Mouse (Mus musculus) limb, embryonic 15.5 days (tissue): ENCODE data around the gene Rapgef2. TPM values are rescaled to one million over a fixed set of nuclear protein-coding genes. Genes with fewer than 3 reads are reported as not detected.

ENCODE experiments used
- ATAC-seq: fragments of 200-750 bp; cut with Nextera tagmentation; 2 replicates; pipeline ENCODE4 v1.8.0; 2017; ENCODE audit warnings: low read depth, moderate TSS enrichment; ENCODE audit not compliant: insufficient number of reproducible peaks, low FRiP score, low TSS enrichment
- H3K27ac ChIP-seq: fragments of 300-500 bp; sonication (generic); 2 replicates; pipeline ENCODE4 v1.5.1; 2015; ENCODE audit warnings: moderate library complexity, mild to moderate bottlenecking, inconsistent platforms
- H3K27me3 ChIP-seq: fragments of 300-500 bp; sonication (generic); 2 replicates; pipeline ENCODE4 v1.6.1; 2015; ENCODE audit warnings: inconsistent platforms
- H3K36me3 ChIP-seq: fragments of 300-500 bp; sonication (generic); 2 replicates; pipeline ENCODE4 v1.6.1; 2015; ENCODE audit warnings: inconsistent platforms
- H3K4me1 ChIP-seq: fragments of 300-500 bp; sonication (generic); 2 replicates; pipeline ENCODE4 v1.6.1; 2015; ENCODE audit warnings: inconsistent platforms
- H3K4me2 ChIP-seq: fragments of 300-500 bp; sonication (generic); 2 replicates; pipeline ENCODE4 v1.6.1; 2015; ENCODE audit warnings: mild to moderate bottlenecking, inconsistent platforms
- H3K4me3 ChIP-seq: fragments of 300-500 bp; sonication (generic); 2 replicates; pipeline ENCODE4 v1.5.1; 2015; ENCODE audit warnings: mild to moderate bottlenecking, inconsistent platforms
- H3K9ac ChIP-seq: fragments of 300-500 bp; sonication (generic); 2 replicates; pipeline ENCODE4 v1.6.1; 2015; ENCODE audit warnings: inconsistent platforms
- H3K9me3 ChIP-seq: fragments of 300-500 bp; sonication (generic); 2 replicates; pipeline ENCODE4 v1.6.1; 2016; ENCODE audit warnings: inconsistent platforms
- WGBS: fragments of 180-500 bp; shearing (Covaris S2); methylation state at CpG from one replicate; pipeline ENCODE4 v1.1.7; 2015; 5-methylcytosine and 5-hydroxymethylcytosine counted together
- polyA plus RNA-seq: library from polyadenylated mRNA; unstranded; fragments of >200 nt; fragmentation: Nextera tagmentation; extraction: Ambion mirVana; gene quantifications from 2 replicates; pipeline ENCODE4 v1.2.1, GENCODE M21; 2015

Gene Rapgef2
- polyA plus RNA-seq, 1 experiment from 2014 or later: 6.2 TPM

- Histone ChIP-seq H3K4me2 (no peak overlapping the region), H3K4me3 (no peak overlapping the region), H3K27me3 (no peaks in the 10 kb centered on the region), H3K9ac (no peak overlapping the region), H3K4me1 (peaks cover 15% of the 10 kb centered on the region; the same call in 1 of the 2 replicates), H3K9me3 (no peaks in the 10 kb centered on the region), H3K27ac (no peak overlapping the region), H3K36me3 (no peaks in the 10 kb centered on the region)
- ATAC-seq: no peak
- 77% methylated on average over 11 of the region's 11 CpGs for WGBS
These were observed 10.3 kb downstream of the Rapgef2 start for GRCm38 (mm10) chr3:79275856-79276645.

GRCm38 (mm10) chr3:79273350-79273749 is 13.0 kb downstream of the Rapgef2 start:
- Histone ChIP-seq H3K9me3 (no peaks in the 10 kb centered on the region), H3K27ac (no peak overlapping the region), H3K4me3 (no peak overlapping the region), H3K27me3 (no peaks in the 10 kb centered on the region), H3K4me1 (peaks cover 24% of the 10 kb centered on the region; the same call in 1 of the 2 replicates), H3K36me3 (no peaks in the 10 kb centered on the region), H3K4me2 (no peak overlapping the region), H3K9ac (no peak overlapping the region)
- 28% methylated on average over 1 of the region's 1 CpGs for WGBS
- ATAC-seq: no peak

DNA sequence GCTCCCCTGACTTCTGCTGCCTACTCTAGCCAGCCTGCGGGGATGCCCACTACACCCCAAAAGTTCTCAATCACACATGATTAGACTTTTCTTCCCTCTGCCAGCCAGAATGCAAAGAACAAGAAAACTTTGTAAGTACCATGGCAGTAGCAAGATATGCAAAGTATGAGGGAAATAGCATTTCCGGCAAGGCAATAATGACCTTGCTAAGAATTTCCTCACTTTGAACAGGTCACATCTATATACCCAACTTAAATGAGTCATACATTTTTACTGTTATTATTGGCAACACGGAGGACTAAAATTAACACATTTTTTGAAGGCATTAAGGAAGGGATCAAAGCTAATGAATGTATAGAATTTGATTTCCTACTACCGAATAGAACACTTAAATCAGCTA is 13.4 kb downstream of the Rapgef2 start:
- WGBS: 59% methylated on average over 4 of the region's 4 CpGs
- Histone ChIP-seq H3K4me2 (no peak overlapping the region), H3K36me3 (no peaks in the 10 kb centered on the region), H3K4me1 (peaks cover 25% of the 10 kb centered on the region; the same call in 1 of the 2 replicates), H3K27me3 (no peaks in the 10 kb centered on the region), H3K4me3 (no peak overlapping the region), H3K9me3 (no peaks in the 10 kb centered on the region), H3K27ac (no peak overlapping the region), H3K9ac (no peak overlapping the region)
- no peak for ATAC-seq

DNA sequence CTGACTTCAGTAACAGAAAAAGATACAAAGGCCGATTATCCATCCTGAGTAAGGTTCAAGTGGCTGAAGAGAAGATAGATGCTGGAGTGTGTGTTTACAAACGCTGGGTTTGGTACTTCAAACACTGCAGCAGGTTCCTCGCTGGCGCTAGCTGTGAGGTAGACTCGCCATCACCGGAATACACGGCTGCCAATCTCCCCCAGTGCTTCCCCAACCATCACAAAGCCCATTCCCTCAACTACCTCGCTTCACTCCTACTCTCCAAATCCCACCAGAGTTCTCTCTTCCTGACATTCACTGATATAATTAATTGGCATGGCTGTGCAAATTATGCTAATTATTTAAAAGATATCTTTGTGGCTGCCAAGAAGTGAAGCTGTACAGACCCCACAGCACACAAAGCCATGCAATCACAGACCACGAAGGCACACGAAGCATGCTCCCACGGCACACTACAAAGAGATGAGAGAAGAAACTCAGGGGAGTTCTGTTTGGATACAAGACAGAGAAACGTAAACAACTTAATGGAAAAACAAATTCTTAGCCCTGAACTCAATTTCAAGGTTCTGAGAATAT is 15.2 kb downstream of the Rapgef2 start:
- no peaks in the 10 kb centered on the region for H3K36me3 ChIP-seq
- 75% methylated on average over 12 of the region's 12 CpGs for WGBS
- peaks cover 29% of the 10 kb centered on the region; the same call in 1 of the 2 replicates for H3K4me1 ChIP-seq
- H3K27ac ChIP-seq: no peak overlapping the region
- no peaks in the 10 kb centered on the region for H3K9me3 ChIP-seq
- H3K4me2 ChIP-seq: no peak overlapping the region
- no peaks in the 10 kb centered on the region for H3K27me3 ChIP-seq
- no peak overlapping the region for H3K9ac ChIP-seq
- no peak overlapping the region for H3K4me3 ChIP-seq
- ATAC-seq: no peak

GRCm38 (mm10) chr3:79269872-79270271 is 16.4 kb downstream of the Rapgef2 start:
- 81% methylated on average over 8 of the region's 8 CpGs for WGBS
- Histone ChIP-seq H3K4me3 (no peak overlapping the region), H3K27ac (no peak overlapping the region), H3K4me1 (peaks cover 29% of the 10 kb centered on the region; the same call in 1 of the 2 replicates), H3K9me3 (no peaks in the 10 kb centered on the region), H3K9ac (no peak overlapping the region), H3K27me3 (no peaks in the 10 kb centered on the region), H3K4me2 (no peak overlapping the region), H3K36me3 (no peaks in the 10 kb centered on the region)
- ATAC-seq: no peak

DNA sequence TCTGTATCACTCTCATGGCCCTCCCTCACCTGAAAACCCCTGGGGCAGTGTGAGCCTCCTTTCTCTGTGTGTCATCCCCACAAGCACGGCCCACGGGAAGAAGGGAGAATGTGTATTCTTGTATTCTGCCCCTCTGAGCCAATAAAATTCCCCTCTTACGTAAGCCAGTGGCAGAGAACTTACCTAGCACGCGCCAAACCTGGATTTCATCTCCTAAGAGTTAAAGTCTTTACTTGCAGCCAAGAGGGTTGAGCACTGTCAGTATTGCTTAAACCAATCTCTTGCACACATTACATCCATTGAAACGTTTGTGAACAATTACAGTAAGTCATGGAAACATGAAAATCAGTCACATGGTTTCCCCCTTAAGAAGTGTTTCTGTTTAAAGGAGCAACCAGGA is 19.3 kb downstream of the Rapgef2 start:
- H3K4me2 ChIP-seq: no peak overlapping the region
- H3K27me3 ChIP-seq: no peaks in the 10 kb centered on the region
- no peak overlapping the region for H3K27ac ChIP-seq
- H3K36me3 ChIP-seq: no peaks in the 10 kb centered on the region
- no peak for ATAC-seq
- WGBS: 41% methylated on average over 6 of the region's 6 CpGs
- H3K9ac ChIP-seq: no peak overlapping the region
- H3K4me3 ChIP-seq: no peak overlapping the region
- peaks cover 18% of the 10 kb centered on the region; the same call in 1 of the 2 replicates for H3K4me1 ChIP-seq
- no peaks in the 10 kb centered on the region for H3K9me3 ChIP-seq

GRCm38 (mm10) chr3:79261816-79262316 is 24.5 kb downstream of the Rapgef2 start:
- Histone ChIP-seq H3K4me3 (no peak overlapping the region), H3K9me3 (no peaks in the 10 kb centered on the region), H3K27me3 (no peaks in the 10 kb centered on the region), H3K36me3 (no peaks in the 10 kb centered on the region), H3K27ac (peak overlapping the region; percentile 27; the same call in 1 of the 2 replicates), H3K4me1 (peaks cover 7% of the 10 kb centered on the region; the same call in 1 of the 2 replicates), H3K9ac (no peak overlapping the region), H3K4me2 (no peak overlapping the region)
- WGBS: 73% methylated on average over 6 of the region's 6 CpGs
- no peak for ATAC-seq

- ATAC-seq: no peak
- 78% methylated on average over 3 of the region's 3 CpGs for WGBS
- H3K4me2 ChIP-seq: no peak overlapping the region
These were observed 32.3 kb downstream of the Rapgef2 start for GRCm38 (mm10) chr3:79254023-79254422.

DNA sequence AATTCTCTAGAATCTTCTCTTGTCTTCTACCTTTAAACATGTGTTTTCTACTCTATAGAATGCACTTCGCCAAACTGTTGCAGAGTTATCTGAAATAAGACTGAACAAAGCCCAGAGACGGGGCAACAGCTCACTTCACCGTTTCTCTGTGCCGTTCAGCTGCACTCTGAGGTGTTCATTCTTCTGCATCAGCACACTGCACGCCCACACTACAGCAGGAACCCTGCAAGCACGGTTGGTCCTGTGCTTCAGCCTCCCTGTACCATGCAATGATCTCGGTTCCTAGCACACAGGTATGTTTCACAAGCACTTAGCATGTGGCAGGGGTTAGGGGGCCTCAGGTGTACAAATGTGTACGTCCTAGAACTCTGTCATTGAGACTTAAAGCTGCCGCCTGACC is 32.9 kb downstream of the Rapgef2 start:
- H3K27me3 ChIP-seq: no peaks in the 10 kb centered on the region
- H3K9me3 ChIP-seq: no peaks in the 10 kb centered on the region
- 78% methylated on average over 9 of the region's 9 CpGs for WGBS
- no peak overlapping the region for H3K4me3 ChIP-seq
- no peak overlapping the region for H3K4me2 ChIP-seq
- no peak overlapping the region for H3K27ac ChIP-seq
- no peak for ATAC-seq
- 0 out of 2 replicates have a peak, but pooled peaks cover 5% of the 10 kb centered on the region for H3K4me1 ChIP-seq
- no peak overlapping the region for H3K9ac ChIP-seq
- H3K36me3 ChIP-seq: no peaks in the 10 kb centered on the region

More at GRCm38 (mm10) chr3:79254023-79254422, 32.3 kb downstream of the Rapgef2 start:
- Histone ChIP-seq H3K36me3 (no peaks in the 10 kb centered on the region), H3K9me3 (no peaks in the 10 kb centered on the region), H3K27me3 (no peaks in the 10 kb centered on the region), H3K27ac (no peak overlapping the region), H3K4me1 (0 out of 2 replicates have a peak, but pooled peaks cover 4% of the 10 kb centered on the region), H3K4me3 (no peak overlapping the region), H3K9ac (no peak overlapping the region)

DNA sequence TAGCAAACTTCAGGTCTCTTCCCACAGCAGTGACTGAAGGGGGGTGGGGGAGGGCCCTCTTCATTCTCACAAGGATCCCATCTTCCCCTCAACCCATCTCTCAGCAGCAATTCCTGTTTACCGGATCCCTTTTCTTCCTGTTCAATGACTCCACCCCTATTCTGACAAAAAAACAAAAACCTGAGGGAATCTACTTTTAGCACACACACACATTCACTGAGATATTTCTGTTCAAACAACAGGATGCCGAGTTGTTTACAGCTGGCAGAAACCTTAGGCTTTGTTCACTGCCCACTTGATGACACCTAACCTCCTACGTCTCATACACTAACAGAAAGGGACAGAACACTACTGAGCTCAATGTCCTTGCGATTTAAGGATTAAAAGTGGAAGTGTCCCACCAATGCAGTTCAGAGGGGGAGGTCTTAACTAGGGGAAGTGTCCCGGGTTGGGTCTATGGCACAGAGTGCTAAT is 33.4 kb downstream of the Rapgef2 start:
- Histone ChIP-seq H3K4me2 (no peak overlapping the region), H3K27me3 (no peaks in the 10 kb centered on the region), H3K4me1 (0 out of 2 replicates have a peak, but pooled peaks cover 5% of the 10 kb centered on the region), H3K4me3 (no peak overlapping the region), H3K27ac (no peak overlapping the region), H3K36me3 (no peaks in the 10 kb centered on the region), H3K9me3 (no peaks in the 10 kb centered on the region), H3K9ac (no peak overlapping the region)
- 57% methylated on average over 5 of the region's 5 CpGs for WGBS
- ATAC-seq: no peak

GRCm38 (mm10) chr3:79249955-79250354 is 36.4 kb downstream of the Rapgef2 start:
- Histone ChIP-seq H3K27me3 (no peaks in the 10 kb centered on the region), H3K9me3 (no peaks in the 10 kb centered on the region), H3K36me3 (no peaks in the 10 kb centered on the region), H3K4me2 (no peak overlapping the region), H3K4me1 (peaks cover 8% of the 10 kb centered on the region; the same call in 1 of the 2 replicates), H3K9ac (no peak overlapping the region), H3K4me3 (no peak overlapping the region), H3K27ac (no peak overlapping the region)
- ATAC-seq: no peak
- WGBS: 39% methylated on average over 1 of the region's 1 CpGs
